Mouse (Mus musculus) retina, embryonic 14.5 days (tissue): ENCODE measurements around the gene Cdr2l.
A peak's percentile ranks its signal among the peaks of the same experiment; 100 is the strongest.
"Not testable (repeated sequence)": the region's sequence is repeated elsewhere in the genome, so short reads cannot be mapped to it uniquely, and the experiment has no call there.

Source experiments
- DNase-seq: peaks from one replicate; pipeline ENCODE4 v3.0.0-alpha.2; 2015; ENCODE audit warnings: low spot score

Cdr2l gene

GRCm38 (mm10) chr11:115371354-115371753 is 10.4 kb upstream of the Cdr2l start:
- no peak for DNase-seq

GRCm38 (mm10) chr11:115372015-115372414 is 9.7 kb upstream of the Cdr2l start:
- DNase-seq = no peak

GRCm38 (mm10) chr11:115372737-115373136 is 9.0 kb upstream of the Cdr2l start:
- no peak for DNase-seq

GRCm38 (mm10) chr11:115373805-115374694 is 7.7 kb upstream of the Cdr2l start:
- peak; percentile 67 for DNase-seq

GRCm38 (mm10) chr11:115374695-115375425 is 6.9 kb upstream of the Cdr2l start:
- no peak for DNase-seq

GRCm38 (mm10) chr11:115376722-115377121 is 5.0 kb upstream of the Cdr2l start:
- no peak for DNase-seq

- no peak for DNase-seq
These were observed 4.5 kb upstream of the Cdr2l start for GRCm38 (mm10) chr11:115377254-115377653.

- DNase-seq = no peak
These were observed 3.9 kb upstream of the Cdr2l start for GRCm38 (mm10) chr11:115377854-115378253.

GRCm38 (mm10) chr11:115381276-115381675 is 440 bp upstream of the Cdr2l start:
- no peak for DNase-seq

- no peak for DNase-seq
These were observed 1.2 kb downstream of the Cdr2l start for GRCm38 (mm10) chr11:115382891-115383290.

GRCm38 (mm10) chr11:115383701-115384474 is 2.2 kb downstream of the Cdr2l start:
- no peak for DNase-seq

GRCm38 (mm10) chr11:115384587-115384986 is 2.9 kb downstream of the Cdr2l start:
- no peak for DNase-seq

- not testable (repeated sequence) for DNase-seq
These were observed 5.1 kb downstream of the Cdr2l start for GRCm38 (mm10) chr11:115386859-115387258.

- DNase-seq = no peak
These were observed 9.6 kb downstream of the Cdr2l start for GRCm38 (mm10) chr11:115391358-115391757.

GRCm38 (mm10) chr11:115393721-115394325 is 12.1 kb downstream of the Cdr2l start:
- no peak for DNase-seq

GRCm38 (mm10) chr11:115398085-115398484 is 16.4 kb downstream of the Cdr2l start:
- no peak for DNase-seq

- no peak for DNase-seq
These were observed 18.4 kb downstream of the Cdr2l start for GRCm38 (mm10) chr11:115400126-115400525.

- DNase-seq = peak; percentile 40
These were observed 19.1 kb downstream of the Cdr2l start for GRCm38 (mm10) chr11:115400630-115401391.

- peak; percentile 86 for DNase-seq
These were observed 21.8 kb downstream of the Cdr2l start, which contains the start of gene Mrpl58 for GRCm38 (mm10) chr11:115403338-115404124. Gene Mrpl58, plus strand, starts transcription at chr11:115403752.

- no peak for DNase-seq
These were observed 24.0 kb downstream of the Cdr2l start for GRCm38 (mm10) chr11:115405723-115406122.
